Mouse (Mus musculus): ENCODE results near the gene Lhx1. TPM values are rescaled to one million over a fixed set of nuclear protein-coding genes. Genes with fewer than 3 reads are reported as not detected.

Lhx1 gene
- polyA plus RNA-seq (2015; fragmentation: Nextera tagmentation; extraction: Ambion mirVana) = 0.05 and 0.12 TPM in 2 replicates

- Histone ChIP-seq H3K4me2 (ENCODE audit: low read depth, low read length) (peak within 1 kb of the TSS; percentile 48), H3K4me3 (ENCODE audit: low read depth, low read length) (peak within 1 kb of the TSS; percentile 37), H3K9me3 (replicated peaks; ENCODE audit: control insufficient read depth, low read length) (no peaks in the 10 kb centered on the region), H3K9ac (ENCODE audit: low read depth, low read length) (no peak within 1 kb of the TSS), H3K27ac (ENCODE audit: low read length) (no peak within 1 kb of the TSS), H3K27me3 (ENCODE audit: control insufficient read depth, insufficient read depth, low read depth, low read length) (peaks cover 100% of the 10 kb centered on the region), H3K36me3 (ENCODE audit: control insufficient read depth, insufficient read depth) (no peaks in the 10 kb centered on the region), H3K4me1 (ENCODE audit: control insufficient read depth, low read depth, low read length) (peaks cover 10% of the 10 kb centered on the region)
- no peak for ATAC-seq (ENCODE audit: low read depth)
- WGBS (ENCODE audit: insufficient replicate concordance) = under 1% methylated on average over 64 of the region's 64 CpGs
Observed at GRCm38 (mm10) chr11:84525421-84526274, at the start of gene Lhx1. Gene Lhx1, minus strand, starts transcription at chr11:84525535.

DNA sequence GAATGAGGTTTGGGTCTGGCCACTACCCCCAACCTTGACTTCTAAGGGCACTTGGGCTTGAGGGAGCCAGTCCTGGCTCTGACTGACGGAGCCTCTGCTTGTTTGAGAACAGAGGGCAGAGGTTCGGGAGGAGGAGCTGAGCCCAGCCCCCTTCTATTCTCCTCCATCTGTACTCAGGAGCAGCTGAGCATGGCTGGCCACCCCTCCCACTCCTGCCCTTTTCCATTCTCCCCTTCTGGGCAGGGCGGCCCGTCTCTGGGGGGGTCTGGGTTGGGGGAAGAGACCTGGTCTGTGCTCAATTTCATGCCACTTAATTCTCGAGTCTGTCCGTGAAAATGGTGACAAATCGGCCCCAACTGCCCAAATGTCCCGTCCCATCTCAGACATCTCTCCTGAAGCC lies 49.5 kb upstream of the Lhx1 start:
- WGBS (ENCODE audit: insufficient replicate concordance) = 45% methylated on average over 8 of the region's 8 CpGs
- Histone ChIP-seq H3K9ac (ENCODE audit: low read depth, low read length) (no peak overlapping the region), H3K4me1 (ENCODE audit: control insufficient read depth, low read depth, low read length) (no peaks in the 10 kb centered on the region), H3K9me3 (replicated peaks; ENCODE audit: control insufficient read depth, low read length) (no peaks in the 10 kb centered on the region), H3K36me3 (ENCODE audit: control insufficient read depth, insufficient read depth) (no peaks in the 10 kb centered on the region), H3K4me3 (ENCODE audit: low read depth, low read length) (no peak overlapping the region), H3K4me2 (ENCODE audit: low read depth, low read length) (no peak overlapping the region), H3K27ac (ENCODE audit: low read length) (no peak overlapping the region), H3K27me3 (ENCODE audit: control insufficient read depth, insufficient read depth, low read depth, low read length) (no peaks in the 10 kb centered on the region; the same call in 1 of the 2 replicates)
- no peak for ATAC-seq (ENCODE audit: low read depth)

DNA sequence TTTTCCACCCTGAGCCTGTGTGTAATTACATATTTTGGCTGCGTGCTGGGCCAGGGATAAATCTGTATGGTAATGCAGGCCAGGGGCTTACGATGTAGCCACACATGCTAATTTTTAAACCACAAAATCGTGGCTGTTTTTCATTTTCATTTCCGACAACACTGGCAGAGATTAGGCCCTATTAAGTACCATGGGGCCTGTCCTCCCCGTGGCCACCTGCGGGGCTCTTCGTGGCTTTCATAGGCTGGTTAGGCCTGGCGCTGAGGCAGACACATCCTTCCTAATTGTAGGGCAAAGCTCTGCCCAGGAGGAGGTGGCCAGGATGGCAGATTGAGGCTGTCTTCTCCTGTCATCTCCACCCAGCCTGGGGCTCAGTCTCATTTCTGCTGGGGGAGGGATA lies 48.3 kb upstream of the Lhx1 start:
- no peak overlapping the region for H3K27ac ChIP-seq (ENCODE audit: low read length)
- H3K36me3 ChIP-seq (ENCODE audit: control insufficient read depth, insufficient read depth) = no peaks in the 10 kb centered on the region
- no peaks in the 10 kb centered on the region for H3K4me1 ChIP-seq (ENCODE audit: control insufficient read depth, low read depth, low read length)
- no peak for ATAC-seq (ENCODE audit: low read depth)
- no peak overlapping the region for H3K4me2 ChIP-seq (ENCODE audit: low read depth, low read length)
- no peak overlapping the region for H3K4me3 ChIP-seq (ENCODE audit: low read depth, low read length)
- WGBS (ENCODE audit: insufficient replicate concordance) = 52% methylated on average over 8 of the region's 8 CpGs
- H3K9ac ChIP-seq (ENCODE audit: low read depth, low read length) = no peak overlapping the region
- no peaks in the 10 kb centered on the region for H3K9me3 ChIP-seq (replicated peaks; ENCODE audit: control insufficient read depth, low read length)
- no peaks in the 10 kb centered on the region; the same call in none of the 2 replicates for H3K27me3 ChIP-seq (ENCODE audit: control insufficient read depth, insufficient read depth, low read depth, low read length)

GRCm38 (mm10) chr11:84570812-84571211 lies 45.5 kb upstream of the Lhx1 start:
- Histone ChIP-seq H3K4me1 (ENCODE audit: control insufficient read depth, low read depth, low read length) (no peaks in the 10 kb centered on the region), H3K4me3 (ENCODE audit: low read depth, low read length) (no peak overlapping the region), H3K36me3 (ENCODE audit: control insufficient read depth, insufficient read depth) (no peaks in the 10 kb centered on the region), H3K27ac (ENCODE audit: low read length) (no peak overlapping the region), H3K27me3 (ENCODE audit: control insufficient read depth, insufficient read depth, low read depth, low read length) (no peaks in the 10 kb centered on the region; the same call in none of the 2 replicates), H3K9ac (ENCODE audit: low read depth, low read length) (no peak overlapping the region), H3K4me2 (ENCODE audit: low read depth, low read length) (no peak overlapping the region), H3K9me3 (replicated peaks; ENCODE audit: control insufficient read depth, low read length) (no peaks in the 10 kb centered on the region)
- ATAC-seq (ENCODE audit: low read depth) = no peak
- WGBS (ENCODE audit: insufficient replicate concordance) = 54% methylated on average over 5 of the region's 5 CpGs

DNA sequence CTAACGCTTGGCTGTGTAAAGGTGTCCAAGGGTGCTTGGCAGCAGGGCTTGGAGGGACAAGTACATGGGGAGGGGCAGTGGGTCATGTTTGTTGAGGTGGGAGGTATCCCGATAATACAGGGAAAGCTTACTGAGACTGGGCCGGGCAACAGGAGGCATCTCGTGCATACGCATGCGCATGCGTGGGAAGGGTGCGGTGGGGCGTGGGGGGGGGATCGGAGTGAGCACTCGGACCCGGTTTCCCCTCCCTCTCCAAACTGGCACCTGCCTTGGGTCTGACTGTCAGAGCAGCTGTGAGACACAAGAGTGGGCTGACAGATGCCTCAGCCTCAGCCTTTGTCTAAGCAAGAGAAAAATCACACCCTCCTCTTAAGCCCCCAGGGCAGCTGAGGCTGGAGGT lies 45.1 kb upstream of the Lhx1 start:
- H3K27ac ChIP-seq (ENCODE audit: low read length) = no peak overlapping the region
- ATAC-seq (ENCODE audit: low read depth) = no peak
- WGBS (ENCODE audit: insufficient replicate concordance) = 60% methylated on average over 12 of the region's 12 CpGs
- H3K9me3 ChIP-seq (replicated peaks; ENCODE audit: control insufficient read depth, low read length) = no peaks in the 10 kb centered on the region
- H3K4me1 ChIP-seq (ENCODE audit: control insufficient read depth, low read depth, low read length) = no peaks in the 10 kb centered on the region
- no peak overlapping the region for H3K9ac ChIP-seq (ENCODE audit: low read depth, low read length)
- no peak overlapping the region for H3K4me3 ChIP-seq (ENCODE audit: low read depth, low read length)
- no peak overlapping the region for H3K4me2 ChIP-seq (ENCODE audit: low read depth, low read length)
- no peaks in the 10 kb centered on the region for H3K36me3 ChIP-seq (ENCODE audit: control insufficient read depth, insufficient read depth)
- H3K27me3 ChIP-seq (ENCODE audit: control insufficient read depth, insufficient read depth, low read depth, low read length) = no peaks in the 10 kb centered on the region; the same call in none of the 2 replicates

DNA sequence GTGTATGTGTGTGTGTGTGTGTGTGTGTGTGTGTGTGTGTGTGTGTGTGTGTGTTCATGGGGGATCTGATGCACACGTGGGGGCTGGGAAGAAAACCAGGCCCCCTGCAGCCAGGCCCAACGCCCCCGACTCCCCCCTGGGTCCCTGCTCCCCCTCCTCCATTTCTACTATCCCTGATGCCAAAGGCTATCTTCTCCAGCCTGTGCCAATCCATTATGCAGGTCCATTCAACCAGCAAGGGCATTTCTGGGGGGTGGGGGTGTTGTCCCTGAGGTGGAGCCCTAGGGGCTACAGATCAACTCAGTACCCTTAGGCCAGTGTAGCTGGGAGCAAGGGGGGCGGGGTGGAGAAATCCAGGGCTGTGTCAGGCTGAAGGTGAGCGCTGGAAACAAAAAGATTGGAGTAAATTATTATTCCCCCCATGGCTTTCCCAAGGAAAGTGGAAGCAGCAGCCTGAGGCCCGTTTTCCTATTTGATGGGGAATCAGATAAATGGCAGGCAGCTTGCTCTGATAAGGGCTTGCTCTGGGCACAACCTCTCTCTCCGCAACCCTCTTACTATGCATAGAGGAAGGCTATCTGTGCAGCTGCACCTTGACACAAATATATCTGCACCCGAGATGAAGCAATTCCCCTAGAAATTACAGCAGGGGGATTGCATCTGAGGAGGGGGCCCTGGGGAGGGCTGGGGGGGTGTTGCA lies 43.9 kb upstream of the Lhx1 start:
- Histone ChIP-seq H3K27ac (ENCODE audit: low read length) (no peak overlapping the region), H3K9ac (ENCODE audit: low read depth, low read length) (no peak overlapping the region), H3K36me3 (ENCODE audit: control insufficient read depth, insufficient read depth) (no peaks in the 10 kb centered on the region), H3K27me3 (ENCODE audit: control insufficient read depth, insufficient read depth, low read depth, low read length) (no peaks in the 10 kb centered on the region; the same call in none of the 2 replicates), H3K4me2 (ENCODE audit: low read depth, low read length) (no peak overlapping the region), H3K4me1 (ENCODE audit: control insufficient read depth, low read depth, low read length) (no peaks in the 10 kb centered on the region), H3K9me3 (replicated peaks; ENCODE audit: control insufficient read depth, low read length) (no peaks in the 10 kb centered on the region), H3K4me3 (ENCODE audit: low read depth, low read length) (no peak overlapping the region)
- no peak for ATAC-seq (ENCODE audit: low read depth)
- WGBS (ENCODE audit: insufficient replicate concordance) = 36% methylated on average over 6 of the region's 8 CpGs

DNA sequence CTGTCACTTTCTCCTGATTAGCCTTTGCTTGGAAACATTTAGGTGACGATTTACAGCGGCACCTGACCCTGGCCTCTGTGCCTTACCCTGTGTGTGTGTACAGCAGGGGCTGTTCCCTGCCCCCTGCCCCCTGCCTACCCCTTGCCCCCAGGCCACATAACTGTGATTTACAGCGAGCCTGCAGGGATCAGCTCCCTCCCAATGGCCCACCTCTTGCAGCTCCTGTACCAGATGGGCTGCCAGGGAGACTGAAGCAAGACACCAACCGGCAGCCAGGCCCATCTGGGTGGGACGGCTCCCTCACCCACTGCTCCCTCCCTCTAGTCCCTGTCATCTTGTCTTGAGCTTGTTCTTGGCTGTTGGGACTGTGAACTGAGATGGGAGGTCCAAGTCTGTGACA lies 43.1 kb upstream of the Lhx1 start:
- no peak overlapping the region for H3K9ac ChIP-seq (ENCODE audit: low read depth, low read length)
- no peak overlapping the region for H3K27ac ChIP-seq (ENCODE audit: low read length)
- H3K4me1 ChIP-seq (ENCODE audit: control insufficient read depth, low read depth, low read length) = no peaks in the 10 kb centered on the region
- WGBS (ENCODE audit: insufficient replicate concordance) = 26% methylated on average over 5 of the region's 5 CpGs
- no peaks in the 10 kb centered on the region for H3K9me3 ChIP-seq (replicated peaks; ENCODE audit: control insufficient read depth, low read length)
- H3K4me3 ChIP-seq (ENCODE audit: low read depth, low read length) = no peak overlapping the region
- no peaks in the 10 kb centered on the region for H3K36me3 ChIP-seq (ENCODE audit: control insufficient read depth, insufficient read depth)
- no peak for ATAC-seq (ENCODE audit: low read depth)
- H3K4me2 ChIP-seq (ENCODE audit: low read depth, low read length) = no peak overlapping the region
- H3K27me3 ChIP-seq (ENCODE audit: control insufficient read depth, insufficient read depth, low read depth, low read length) = no peaks in the 10 kb centered on the region; the same call in none of the 2 replicates

DNA sequence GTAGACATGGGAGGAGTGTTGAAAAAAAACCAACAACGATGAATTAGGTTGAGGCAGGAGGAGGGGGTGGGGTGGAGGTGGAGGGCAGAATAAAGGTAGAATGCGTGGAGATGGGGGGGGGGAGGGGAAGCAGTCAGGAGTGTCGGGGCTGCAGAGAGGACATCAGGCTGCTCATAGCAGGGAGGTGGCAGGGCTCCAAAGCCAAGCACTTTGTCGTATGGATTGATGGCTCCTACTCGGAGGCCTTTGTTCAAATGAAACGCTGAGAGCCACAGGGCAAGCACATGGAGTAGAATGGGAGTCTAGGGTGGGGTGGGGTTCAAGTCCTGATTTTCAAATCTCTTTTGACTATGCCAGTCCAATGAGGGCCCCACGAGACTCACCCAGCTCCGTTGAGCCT lies 41.4 kb upstream of the Lhx1 start:
- H3K4me1 ChIP-seq (ENCODE audit: control insufficient read depth, low read depth, low read length) = no peaks in the 10 kb centered on the region
- 40% methylated on average over 8 of the region's 8 CpGs for WGBS (ENCODE audit: insufficient replicate concordance)
- no peaks in the 10 kb centered on the region for H3K9me3 ChIP-seq (replicated peaks; ENCODE audit: control insufficient read depth, low read length)
- no peak overlapping the region for H3K4me3 ChIP-seq (ENCODE audit: low read depth, low read length)
- ATAC-seq (ENCODE audit: low read depth) = no peak
- H3K9ac ChIP-seq (ENCODE audit: low read depth, low read length) = no peak overlapping the region
- no peak overlapping the region for H3K27ac ChIP-seq (ENCODE audit: low read length)
- H3K36me3 ChIP-seq (ENCODE audit: control insufficient read depth, insufficient read depth) = no peaks in the 10 kb centered on the region
- no peak overlapping the region for H3K4me2 ChIP-seq (ENCODE audit: low read depth, low read length)
- peaks cover 3% of the 10 kb centered on the region for H3K27me3 ChIP-seq (ENCODE audit: control insufficient read depth, insufficient read depth, low read depth, low read length)

GRCm38 (mm10) chr11:84565224-84565623 lies 39.9 kb upstream of the Lhx1 start:
- H3K27ac ChIP-seq (ENCODE audit: low read length) = no peak overlapping the region
- no peak overlapping the region for H3K4me3 ChIP-seq (ENCODE audit: low read depth, low read length)
- no peaks in the 10 kb centered on the region for H3K36me3 ChIP-seq (ENCODE audit: control insufficient read depth, insufficient read depth)
- H3K4me2 ChIP-seq (ENCODE audit: low read depth, low read length) = no peak overlapping the region
- ATAC-seq (ENCODE audit: low read depth) = no peak
- H3K4me1 ChIP-seq (ENCODE audit: control insufficient read depth, low read depth, low read length) = no peaks in the 10 kb centered on the region
- 54% methylated on average over 3 of the region's 3 CpGs for WGBS (ENCODE audit: insufficient replicate concordance)
- H3K27me3 ChIP-seq (ENCODE audit: control insufficient read depth, insufficient read depth, low read depth, low read length) = peaks cover 3% of the 10 kb centered on the region
- no peak overlapping the region for H3K9ac ChIP-seq (ENCODE audit: low read depth, low read length)
- H3K9me3 ChIP-seq (replicated peaks; ENCODE audit: control insufficient read depth, low read length) = no peaks in the 10 kb centered on the region

Measured in liver, embryonic 16.5 days (tissue).